Mouse (Mus musculus): ENCODE measurements around the gene Mrtfb. TPM values are rescaled to one million over a fixed set of nuclear protein-coding genes. Genes with fewer than 3 reads are reported as not detected.

Mrtfb gene
- total RNA-seq (2021), result 10 to 100 TPM; 24.9 to 31.5 TPM

- DNase-seq (ENCODE audit: low spot score), result peak; percentile 81
- intact Hi-C loops (cut with DNase I), result loop anchor here (2.0 to 5.0 kb wide), 3 partner anchors 67 to 103 kb away; no protein-coding TSS in a partner anchor
These were observed at the start of gene Mrtfb for GRCm38 (mm10) chr16:13255855-13256635. TSS of gene Mrtfb (plus strand) at chr16:13256481.

GRCm38 (mm10) chr16:13207649-13208048, 48.6 kb upstream of the Mrtfb start:
- no peak for DNase-seq (ENCODE audit: low spot score)
- intact Hi-C loops (cut with DNase I), result no loop called here

DNA sequence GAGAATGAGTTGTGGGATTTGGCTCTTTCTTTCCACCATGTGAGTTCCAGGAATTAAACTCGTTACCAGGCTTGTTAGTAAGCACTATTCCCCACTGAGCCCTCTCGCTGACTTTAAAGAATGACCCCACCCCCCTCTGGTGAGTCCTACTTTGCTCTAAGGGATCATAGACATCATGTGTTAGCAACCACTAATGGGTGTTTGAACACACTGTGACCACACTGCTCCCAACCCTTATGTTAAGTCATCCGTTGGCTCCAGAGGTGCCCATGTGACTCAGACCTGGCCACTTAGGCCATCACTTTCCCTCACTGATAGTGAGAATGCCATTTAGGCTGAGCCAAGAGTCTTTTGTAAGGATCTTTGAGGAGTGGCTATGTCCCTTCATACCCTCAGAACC, 48.2 kb upstream of the Mrtfb start:
- intact Hi-C loops (cut with DNase I), result no loop called here
- no peak for DNase-seq (ENCODE audit: low spot score)

GRCm38 (mm10) chr16:13212781-13213180, 43.5 kb upstream of the Mrtfb start:
- intact Hi-C loops (cut with DNase I), result no loop called here

GRCm38 (mm10) chr16:13216116-13216952, 39.9 kb upstream of the Mrtfb start:
- DNase-seq (ENCODE audit: low spot score), result no peak
- intact Hi-C loops (cut with DNase I), result no loop called here

More at GRCm38 (mm10) chr16:13212781-13213180, 43.5 kb upstream of the Mrtfb start:
- no peak for DNase-seq (ENCODE audit: low spot score)

DNA sequence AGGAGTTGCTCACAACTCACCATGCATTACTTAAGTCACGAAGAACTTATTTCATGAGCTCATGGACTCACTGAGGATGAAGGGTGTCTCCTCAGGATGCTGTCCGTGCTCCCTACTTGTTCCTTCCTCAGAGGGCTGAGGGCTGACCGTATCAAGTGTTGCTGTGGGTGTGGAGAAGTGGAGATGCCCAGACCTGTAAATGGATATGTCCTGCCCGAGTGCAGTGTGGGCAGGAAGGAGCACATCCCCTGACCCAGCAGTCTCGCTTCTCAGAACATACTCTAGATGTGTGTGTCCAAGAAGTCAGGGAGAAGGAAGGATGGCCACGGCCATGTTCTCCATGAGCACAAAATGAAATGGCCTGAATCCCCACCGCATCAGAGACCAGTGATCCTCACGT, 38.3 kb upstream of the Mrtfb start:
- intact Hi-C loops (cut with DNase I), result no loop called here
- DNase-seq (ENCODE audit: low spot score), result no peak

DNA sequence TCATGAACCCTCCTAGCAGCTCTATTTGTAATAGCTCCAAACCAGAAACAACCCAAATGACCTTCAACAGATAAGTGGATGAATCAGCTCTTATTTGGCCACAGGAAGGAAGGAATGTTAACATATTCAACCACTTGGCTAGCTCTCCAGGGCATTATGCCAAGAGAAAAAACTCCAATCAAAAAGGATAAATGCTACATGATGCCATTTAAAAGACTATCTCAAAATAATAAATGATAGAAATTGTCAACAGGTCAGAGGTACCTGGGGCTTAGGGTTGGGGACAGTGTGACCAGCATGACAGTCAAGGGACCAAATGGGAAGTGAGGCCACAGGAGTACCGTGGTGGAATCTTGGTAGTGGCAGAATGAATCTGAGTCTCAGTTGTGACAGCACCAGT, 34.8 kb upstream of the Mrtfb start:
- intact Hi-C loops (cut with DNase I), result no loop called here
- no peak for DNase-seq (ENCODE audit: low spot score)

- no peak for DNase-seq (ENCODE audit: low spot score)
- intact Hi-C loops (cut with DNase I), result loop anchor here (5.0 kb wide), 1 partner anchor 70 kb away; no protein-coding TSS in a partner anchor
These were observed 24.2 kb upstream of the Mrtfb start for GRCm38 (mm10) chr16:13232043-13232442.

- DNase-seq (ENCODE audit: low spot score), result peak; percentile 64
- intact Hi-C loops (cut with DNase I), result loop anchor here (5.0 kb wide), 1 partner anchor 71 kb away; no protein-coding TSS in a partner anchor
These were observed 23.1 kb upstream of the Mrtfb start for GRCm38 (mm10) chr16:13232912-13233802.

DNA sequence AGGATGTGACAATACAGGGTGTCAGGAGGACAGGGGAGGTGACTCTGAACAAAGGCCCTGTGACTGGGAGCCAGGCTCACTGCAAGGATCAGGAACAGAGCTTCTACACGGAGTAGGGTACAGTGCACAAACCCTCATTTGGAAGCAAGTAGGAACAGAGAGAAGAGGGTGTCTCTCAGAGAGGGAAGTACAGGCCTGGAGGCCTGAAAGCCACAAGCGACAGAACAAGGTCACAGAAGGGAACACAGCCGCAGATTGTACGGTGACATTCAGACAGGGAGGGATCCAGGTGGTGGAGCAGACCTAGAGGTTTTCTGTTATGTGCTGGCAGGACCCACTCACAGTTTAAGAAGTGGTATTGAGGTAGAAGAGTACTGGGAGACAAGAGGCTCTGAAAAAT, 17.2 kb upstream of the Mrtfb start:
- intact Hi-C loops (cut with DNase I), result no loop called here

DNA sequence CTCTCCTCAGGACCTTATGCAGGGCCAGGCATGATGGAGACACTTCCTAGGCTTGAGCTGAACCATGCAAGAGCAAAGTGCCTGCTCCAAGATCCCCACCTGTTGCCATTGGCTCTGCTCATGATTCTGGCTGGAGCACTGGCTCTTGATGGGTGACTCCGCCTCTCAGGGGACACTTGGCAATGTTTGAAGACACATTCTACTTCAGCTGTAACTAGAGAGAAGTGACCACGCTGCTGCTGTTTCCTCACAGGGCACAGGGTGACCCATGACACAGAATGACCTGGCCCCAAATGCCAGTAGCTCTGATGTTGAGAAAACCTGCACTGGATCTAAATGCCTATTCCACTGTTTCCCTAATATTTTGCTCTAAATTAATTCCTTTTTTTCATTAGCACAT, 16.7 kb upstream of the Mrtfb start:
- no peak for DNase-seq (ENCODE audit: low spot score)
- intact Hi-C loops (cut with DNase I), result no loop called here

More for the DNA sequence above, 17.2 kb upstream of the Mrtfb start:
- DNase-seq (ENCODE audit: low spot score), result no peak

DNA sequence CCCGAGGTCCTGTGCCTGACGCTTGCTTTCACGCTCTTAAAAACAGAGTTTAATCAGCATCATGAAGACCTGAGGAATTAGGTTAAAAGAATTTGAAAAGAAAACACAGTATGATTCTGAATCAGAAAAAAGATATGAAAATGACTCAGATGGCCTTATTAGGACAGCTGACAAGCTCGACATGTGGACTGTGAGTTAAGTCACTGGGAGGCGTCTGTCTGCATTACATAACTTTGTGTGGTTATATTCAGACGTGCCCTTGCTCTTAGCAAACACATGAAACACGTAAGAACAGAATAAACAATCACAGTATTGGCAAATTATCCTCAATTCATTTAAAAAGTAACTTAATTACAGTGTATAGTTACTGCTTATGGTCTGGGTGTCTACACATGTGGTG, 16.0 kb upstream of the Mrtfb start:
- DNase-seq (ENCODE audit: low spot score), result no peak
- intact Hi-C loops (cut with DNase I), result no loop called here

GRCm38 (mm10) chr16:13245658-13246057, 10.6 kb upstream of the Mrtfb start:
- intact Hi-C loops (cut with DNase I), result no loop called here
- DNase-seq (ENCODE audit: low spot score), result no peak

DNA sequence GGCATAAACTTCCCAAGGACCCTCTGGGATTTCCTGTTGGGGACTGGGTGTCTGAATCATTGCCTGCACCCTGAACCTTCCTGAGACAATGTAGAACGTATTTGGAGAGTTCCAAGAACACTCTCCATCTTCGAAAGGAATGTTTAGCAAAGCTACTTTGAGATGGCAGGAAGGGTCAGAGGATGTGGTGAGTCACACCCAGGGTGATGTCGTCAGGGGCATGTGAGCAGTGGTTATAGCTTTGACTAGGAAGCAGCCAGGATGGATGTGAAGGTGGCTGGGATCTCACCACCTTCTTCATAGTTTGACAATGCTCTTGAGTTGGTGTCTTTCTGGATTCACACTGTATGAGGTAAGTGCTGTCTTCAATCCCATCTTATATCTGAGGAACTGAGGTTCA, 9.4 kb upstream of the Mrtfb start:
- intact Hi-C loops (cut with DNase I), result no loop called here
- no peak for DNase-seq (ENCODE audit: low spot score)

GRCm38 (mm10) chr16:13250061-13250460, 6.2 kb upstream of the Mrtfb start:
- no peak for DNase-seq (ENCODE audit: low spot score)
- intact Hi-C loops (cut with DNase I), result no loop called here

GRCm38 (mm10) chr16:13256667-13257527, 616 bp downstream of the Mrtfb start:
- intact Hi-C loops (cut with DNase I), result loop anchor here (2.0 to 5.0 kb wide), 3 partner anchors 68 to 102 kb away; no protein-coding TSS in a partner anchor
- DNase-seq (ENCODE audit: low spot score), result no peak

- intact Hi-C loops (cut with DNase I), result loop anchor here (2.0 to 5.0 kb wide), 3 partner anchors 69 to 101 kb away; no protein-coding TSS in a partner anchor
- DNase-seq (ENCODE audit: low spot score), result no peak
These were observed 1.2 kb downstream of the Mrtfb start for GRCm38 (mm10) chr16:13257528-13257835.

GRCm38 (mm10) chr16:13259026-13259425, 2.7 kb downstream of the Mrtfb start:
- intact Hi-C loops (cut with DNase I), result loop anchor here (5.0 kb wide), 1 partner anchor 97 kb away; no protein-coding TSS in a partner anchor

GRCm38 (mm10) chr16:13266312-13266711, 10.0 kb downstream of the Mrtfb start:
- intact Hi-C loops (cut with DNase I), result no loop called here
- DNase-seq (ENCODE audit: low spot score), result no peak

More at GRCm38 (mm10) chr16:13259026-13259425, 2.7 kb downstream of the Mrtfb start:
- DNase-seq (ENCODE audit: low spot score), result no peak
